In genomic region chr16:39056961-39057360, GRCm38 (mm10) we compare ENCODE assay signal across 18 mouse cellular contexts.
A peak's percentile ranks its signal among the peaks of the same experiment; 100 is the strongest.
DNase-seq lines count a peak whose midpoint lies in the region; ATAC-seq and TF ChIP-seq lines count a peak whose summit lies in the region.
"Had no signal": no experiment of that assay in that cellular context is flagged by ENCODE, and none has a peak within 500 bp of the region (broad histone marks: within the 10 kb centered on the region; RNA-seq: fewer than 3 reads in every experiment).

No protein-coding gene starts in this region.

- TF ChIP-seq CTCF in heart, adult 2 months (IDR thresholded peaks at IDR 0.05): no peak
- no peak for TF ChIP-seq CTCF in kidney, postnatal 0 days (IDR thresholded peaks at IDR 0.05; ENCODE audit: low read depth)

- H3K4me1 ChIP-seq in heart, embryonic 15.5 days (replicated peaks): peaks cover 5% of the 10 kb centered on the region; the same call in 1 of the 2 replicates
- no peaks in the 10 kb centered on the region for H3K4me1 ChIP-seq in heart, adult 2 months (ENCODE audit: control insufficient read depth, insufficient read depth, low read length)
- no peaks in the 10 kb centered on the region for H3K4me1 ChIP-seq in kidney, postnatal 0 days (replicated peaks; ENCODE audit: insufficient read depth, low read length)
- H3K4me1 ChIP-seq: hindbrain, embryonic 10.5 days had no signal

- TF ChIP-seq EP300 in heart, adult 2 months (IDR thresholded peaks at IDR 0.05; ENCODE audit: insufficient read depth, low read depth, low read length): no peak

- no peak overlapping the region for H3K27ac ChIP-seq in heart, embryonic 15.5 days
- no peak overlapping the region for H3K27ac ChIP-seq in heart, adult 2 months
- H3K27ac ChIP-seq in kidney, postnatal 0 days: no peak overlapping the region
- H3K27ac ChIP-seq: hindbrain, embryonic 10.5 days; stomach, postnatal 0 days had no signal

- H3K27me3 ChIP-seq in heart, embryonic 15.5 days: peaks cover 4% of the 10 kb centered on the region
- 0 out of 2 replicates have a peak, but pooled peaks cover 2% of the 10 kb centered on the region for H3K27me3 ChIP-seq in heart, adult 2 months (ENCODE audit: control insufficient read depth, insufficient read depth, low read length)
- no peaks in the 10 kb centered on the region for H3K27me3 ChIP-seq in kidney, postnatal 0 days (ENCODE audit: insufficient read depth, low read length)
- no peaks in the 10 kb centered on the region for H3K27me3 ChIP-seq in myocyte (ENCODE audit: control insufficient read depth, insufficient read depth, insufficient read length)

- peak overlapping the region; percentile 13; the same call in 1 of the 2 replicates for H3K4me3 ChIP-seq in heart, embryonic 15.5 days
- no peak overlapping the region for H3K4me3 ChIP-seq in heart, adult 2 months
- H3K4me3 ChIP-seq in kidney, postnatal 0 days (replicated peaks; ENCODE audit: low read depth, low read length): no peak overlapping the region
- no peak overlapping the region for H3K4me3 ChIP-seq in myocyte
- H3K4me3 ChIP-seq: hindbrain, embryonic 10.5 days had no signal

- WGBS in heart, embryonic 15.5 days: 19% methylated on average over 12 of the region's 12 CpGs
- 21% methylated on average over 12 of the region's 12 CpGs for WGBS in heart, adult 2 months
- 29% methylated on average over 12 of the region's 12 CpGs for WGBS in kidney, postnatal 0 days

- DNase-seq in adrenal gland, adult (ENCODE audit: inconsistent age in 2 of 2, low spot score in 1 of 2): peak; percentile 14 to 66
- DNase-seq in adrenal gland, adult 8-10 months: no peak
- no peak for DNase-seq in heart, adult 2 months
- DNase-seq in kidney, postnatal 0 days (ENCODE audit: low spot score): no peak
- no peak for DNase-seq in kidney, postnatal 4 days
- no peak for DNase-seq in frontal cortex, postnatal 36 days (ENCODE audit: low spot score in 2 of 2)
- DNase-seq: cerebellum, postnatal 14 days; gastrocnemius, postnatal 10 days; left cerebral cortex, postnatal 4 days; lung, adult 18-20 months; right cerebral cortex, postnatal 25 days had no signal

- H3K9me3 ChIP-seq in heart, embryonic 15.5 days (replicated peaks): no peaks in the 10 kb centered on the region
- H3K9me3 ChIP-seq in kidney, postnatal 0 days (replicated peaks; ENCODE audit: low read length): no peaks in the 10 kb centered on the region
- H3K9me3 ChIP-seq: hindbrain, embryonic 10.5 days had no signal

- intact Hi-C loops in heart, adult 2 months (cut with DNase I): no loop called here

- no peaks in the 10 kb centered on the region for H3K36me3 ChIP-seq in heart, embryonic 15.5 days
- H3K36me3 ChIP-seq in heart, adult 2 months (ENCODE audit: control insufficient read depth, insufficient read depth, low read length): no peaks in the 10 kb centered on the region
- no peaks in the 10 kb centered on the region for H3K36me3 ChIP-seq in kidney, postnatal 0 days (ENCODE audit: insufficient read depth, low read length)
- no peaks in the 10 kb centered on the region for H3K36me3 ChIP-seq in myocyte (ENCODE audit: control insufficient read depth, insufficient read depth)
- H3K36me3 ChIP-seq: G1E; hindbrain, embryonic 10.5 days had no signal

- H3K4me2 ChIP-seq in heart, embryonic 15.5 days: peak overlapping the region; percentile 51
- peak overlapping the region; percentile 30 for H3K4me2 ChIP-seq in kidney, postnatal 0 days (ENCODE audit: low read length)
- peak overlapping the region; percentile 6 for H3K4me2 ChIP-seq in myocyte (ENCODE audit: low read depth)

- H3K9ac ChIP-seq in heart, embryonic 15.5 days: no peak overlapping the region
- H3K9ac ChIP-seq in heart, adult 2 months (ENCODE audit: low read depth, low read length): no peak overlapping the region
- H3K9ac ChIP-seq in kidney, postnatal 0 days (ENCODE audit: low read depth, low read length): no peak overlapping the region

- H3K79me2 ChIP-seq in heart, adult 2 months (replicated peaks; ENCODE audit: control insufficient read depth, insufficient read depth, low read length): no peaks in the 10 kb centered on the region
- no peaks in the 10 kb centered on the region for H3K79me2 ChIP-seq in myocyte (ENCODE audit: control insufficient read depth, insufficient read depth)

- H3ac ChIP-seq in myocyte (ENCODE audit: control insufficient read depth, insufficient read length): no peak overlapping the region

- no peak for ATAC-seq in heart, embryonic 15.5 days (replicated peaks; ENCODE audit: insufficient number of reproducible peaks, insufficient read depth, low FRiP score, low read depth)
- no peak for ATAC-seq in kidney, postnatal 0 days (replicated peaks; ENCODE audit: low FRiP score, low read depth)
- ATAC-seq: CD4-positive, CD25-positive, alpha-beta regulatory T cell, adult 4 months; midbrain, embryonic 16.5 days had no signal

- TF ChIP-seq POLR2A in heart, adult 2 months (IDR thresholded peaks at IDR 0.05; ENCODE audit: insufficient read depth, low read depth, low read length): no peak
- no peak for TF ChIP-seq POLR2A in myocyte (IDR thresholded peaks at IDR 0.05; ENCODE audit: insufficient read length, low read depth)

TF ChIP-seq in myocyte, 11 proteins besides CTCF, POLR2A, EP300 and RAD21:
- TF ChIP-seq TCF3 (IDR thresholded peaks at IDR 0.05; ENCODE audit: insufficient read length, low read depth) (no peak), REST (IDR thresholded peaks at IDR 0.05; ENCODE audit: insufficient read depth, insufficient read length) (no peak), USF1 (IDR thresholded peaks at IDR 0.05; ENCODE audit: low read depth) (no peak), SRF (IDR thresholded peaks at IDR 0.05; ENCODE audit: control insufficient read depth, insufficient read length, low read depth) (no peak), TCF12 (IDR thresholded peaks at IDR 0.05; ENCODE audit: insufficient read depth, poor library complexity, severe bottlenecking) (no peak), E2F4 (IDR thresholded peaks at IDR 0.05; ENCODE audit: insufficient read depth) (no peak), MYOD1 (IDR thresholded peaks at IDR 0.05; ENCODE audit: control insufficient read depth in 1 of 3, insufficient read length in 2 of 3, low read depth in 2 of 3) (no peak), CEBPB (IDR thresholded peaks at IDR 0.05; ENCODE audit: insufficient read depth, poor library complexity, severe bottlenecking) (no peak), POLR2AphosphoS2 (IDR thresholded peaks at IDR 0.05; ENCODE audit: insufficient read length, low read depth) (no peak), MAX (IDR thresholded peaks at IDR 0.05; ENCODE audit: low read depth) (no peak), MYOG (IDR thresholded peaks at IDR 0.05; ENCODE audit: control insufficient read depth in 1 of 3, insufficient read depth in 1 of 3, insufficient read length in 2 of 3, low read depth in 2 of 3) (no peak)

Comparison
In these comparisons a context has a peak if more than half of its experiments do, and no peak if none do; other contexts are left out.
1. DNase-seq: peak in adrenal gland, adult (2 of 2); none in adrenal gland, adult 8-10 months (single experiment), heart, adult 2 months (0 of 2), kidney, postnatal 0 days (single experiment), kidney, postnatal 4 days (0 of 2) and frontal cortex, postnatal 36 days (0 of 2).
2. Peak in every context shown above with its lines, with median percentiles within 50 percentile points of each other: H3K4me2 ChIP-seq.